Mouse (Mus musculus): ENCODE data around the gene Lrfn5. TPM values are rescaled to one million over a fixed set of nuclear protein-coding genes. Genes with fewer than 3 reads are reported as not detected.

Gene Lrfn5
- total and polyA plus RNA-seq, 3 experiments, result not detected

DNA sequence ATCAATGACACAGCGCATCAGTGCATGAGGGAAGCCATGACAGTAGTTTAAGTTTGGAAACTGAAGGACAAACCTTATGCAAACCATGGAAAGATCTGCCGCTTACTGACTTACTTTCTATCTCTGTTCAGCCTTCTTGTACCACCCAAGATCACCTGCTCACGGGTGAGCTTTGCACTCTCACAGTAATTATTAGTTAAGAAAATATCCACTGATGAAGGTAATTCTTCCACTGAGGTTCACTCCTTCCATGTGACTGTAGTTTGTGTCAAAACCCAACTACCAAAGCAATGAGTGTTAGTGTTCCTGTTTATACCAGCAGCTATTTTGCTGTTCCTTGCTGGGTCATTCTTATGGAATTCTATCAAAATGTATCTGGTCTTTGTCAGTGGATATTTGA is 84.9 kb downstream of the Lrfn5 start:
- H3K27ac ChIP-seq (ENCODE audit: insufficient read depth, low read depth), result no peak overlapping the region
- no peak overlapping the region for H3K9ac ChIP-seq (ENCODE audit: insufficient read depth, low read depth)
- peaks cover 28% of the 10 kb centered on the region for H3K9me3 ChIP-seq (replicated peaks; ENCODE audit: low read length)
- in situ Hi-C loops (cut with MboI; ENCODE audit: low pct_ligation_motif_present, low pct_unique_long_range_greater_than_20kb, low sequenced_read_pairs) (no loop called here), dilution Hi-C loops (cut with MboI; ENCODE audit: extremely low pct_ligation_motif_present, extremely low pct_unique_long_range_greater_than_20kb, low sequenced_read_pairs) (no loop called here)
- no peak overlapping the region for H3K4me2 ChIP-seq (ENCODE audit: insufficient read depth, low read depth, poor library complexity, severe bottlenecking)
- H3K36me3 ChIP-seq (replicated peaks in 1 of 2; ENCODE audit: control insufficient read depth in 1 of 2, insufficient read depth in 1 of 2, low read length in 1 of 2), result no peaks in the 10 kb centered on the region
- H3K27me3 ChIP-seq (replicated peaks), result no peaks in the 10 kb centered on the region
- TF ChIP-seq NRF1 (IDR thresholded peaks at IDR 0.05; ENCODE audit: low read depth, low read length) (no peak), ZC3H11A (IDR thresholded peaks at IDR 0.05; ENCODE audit: low read depth, low read length) (no peak), MEF2A (IDR thresholded peaks at IDR 0.05; ENCODE audit: borderline replicate concordance, low read depth, low read length) (no peak), KAT2A (IDR thresholded peaks at IDR 0.05; ENCODE audit: insufficient replicate concordance, low read length) (no peak), ZKSCAN1 (IDR thresholded peaks at IDR 0.05; ENCODE audit: borderline replicate concordance, low read depth, low read length) (no peak)
- no peaks in the 10 kb centered on the region for H3K79me2 ChIP-seq (replicated peaks; ENCODE audit: control insufficient read depth, extremely low read depth, insufficient read depth, poor library complexity, severe bottlenecking)
- no peak for DNase-seq (ENCODE audit: extremely low read depth)
- H3K4me1 ChIP-seq (ENCODE audit: control insufficient read depth in 1 of 2, insufficient read depth in 2 of 2), result no peaks in the 10 kb centered on the region
- H3K4me3 ChIP-seq (replicated peaks in 1 of 3; ENCODE audit: low read depth in 2 of 3, low read length in 2 of 3, poor library complexity in 1 of 3), result no peak overlapping the region

GRCm38 (mm10) chr12:61610081-61610480 is 87.1 kb downstream of the Lrfn5 start:
- H3K36me3 ChIP-seq (replicated peaks in 1 of 2; ENCODE audit: control insufficient read depth in 1 of 2, insufficient read depth in 1 of 2, low read length in 1 of 2), result no peaks in the 10 kb centered on the region
- in situ Hi-C loops (cut with MboI; ENCODE audit: low pct_ligation_motif_present, low pct_unique_long_range_greater_than_20kb, low sequenced_read_pairs) (no loop called here), dilution Hi-C loops (cut with MboI; ENCODE audit: extremely low pct_ligation_motif_present, extremely low pct_unique_long_range_greater_than_20kb, low sequenced_read_pairs) (no loop called here)
- no peak overlapping the region for H3K4me3 ChIP-seq (replicated peaks in 1 of 3; ENCODE audit: low read depth in 2 of 3, low read length in 2 of 3, poor library complexity in 1 of 3)
- H3K4me1 ChIP-seq (ENCODE audit: control insufficient read depth in 1 of 2, insufficient read depth in 2 of 2), result no peaks in the 10 kb centered on the region
- no peak overlapping the region for H3K9ac ChIP-seq (ENCODE audit: insufficient read depth, low read depth)
- no peak overlapping the region for H3K4me2 ChIP-seq (ENCODE audit: insufficient read depth, low read depth, poor library complexity, severe bottlenecking)
- no peaks in the 10 kb centered on the region for H3K79me2 ChIP-seq (replicated peaks; ENCODE audit: control insufficient read depth, extremely low read depth, insufficient read depth, poor library complexity, severe bottlenecking)
- TF ChIP-seq USF2 (conservative IDR thresholded peaks at IDR 0.05; ENCODE audit: low read depth, low read length) (no peak), PAX5 (IDR thresholded peaks at IDR 0.05; ENCODE audit: low read length) (no peak), ELF1 (IDR thresholded peaks at IDR 0.05; ENCODE audit: low read depth, low read length) (no peak), BHLHE40 (IDR thresholded peaks at IDR 0.05; ENCODE audit: low read depth, low read length) (no peak), SIN3A (IDR thresholded peaks at IDR 0.05; ENCODE audit: low read length) (no peak), MXI1 (IDR thresholded peaks at IDR 0.05; ENCODE audit: low read depth, low read length) (no peak), POLR2AphosphoS2 (IDR thresholded peaks at IDR 0.05; ENCODE audit: low read depth, low read length) (no peak), CHD2 (IDR thresholded peaks at IDR 0.05; ENCODE audit: low read length) (no peak), POLR2A (IDR thresholded peaks at IDR 0.05; ENCODE audit: low read depth, low read length) (no peak), SMC3 (IDR thresholded peaks at IDR 0.05; ENCODE audit: low read depth, low read length) (no peak), JUN (IDR thresholded peaks at IDR 0.05; ENCODE audit: insufficient read depth, low read depth, low read length) (no peak)
- no peak overlapping the region for H3K27ac ChIP-seq (ENCODE audit: insufficient read depth, low read depth)
- no peak for DNase-seq (ENCODE audit: extremely low read depth)
- H3K9me3 ChIP-seq (replicated peaks; ENCODE audit: low read length), result peaks cover 30% of the 10 kb centered on the region
- no peaks in the 10 kb centered on the region for H3K27me3 ChIP-seq (replicated peaks)
